ENCODE assay signal across 7 mouse cellular contexts in genomic region chr17:20944985-20945891, GRCm38 (mm10). TPM values are rescaled to one million over a fixed set of nuclear protein-coding genes. Genes with fewer than 3 reads are reported as not detected.
A peak's percentile ranks its signal among the peaks of the same experiment; 100 is the strongest.
DNase-seq lines count a peak whose midpoint lies in the region; ATAC-seq lines count a peak whose summit lies in the region.

Gene Ppp2r1a, plus strand, starts transcription at chr17:20945311.

- H3K4me3 ChIP-seq in embryonic facial prominence, embryonic 12.5 days: peak within 1 kb of the TSS; percentile 80
- peak within 1 kb of the TSS; percentile 68 for H3K4me3 ChIP-seq in limb, embryonic 11.5 days (ENCODE audit: low read depth, low read length)
- H3K4me3 ChIP-seq in midbrain, embryonic 14.5 days (replicated peaks; ENCODE audit: low read depth, low read length): peak within 1 kb of the TSS; percentile 78

- H3K9ac ChIP-seq in embryonic facial prominence, embryonic 12.5 days: peak within 1 kb of the TSS; percentile 80
- peak within 1 kb of the TSS; percentile 80 for H3K9ac ChIP-seq in limb, embryonic 11.5 days (ENCODE audit: low read length)
- peak within 1 kb of the TSS; percentile 89 for H3K9ac ChIP-seq in midbrain, embryonic 14.5 days (replicated peaks; ENCODE audit: low read length)

- ATAC-seq in embryonic facial prominence, embryonic 12.5 days (ENCODE audit: insufficient number of reproducible peaks, insufficient read depth, low FRiP score, low TSS enrichment): peak; percentile 99
- peak; percentile 98 for ATAC-seq in limb, embryonic 11.5 days (ENCODE audit: insufficient number of reproducible peaks, low FRiP score, low TSS enrichment, low read depth)
- peak; percentile 98 for ATAC-seq in midbrain, embryonic 14.5 days (ENCODE audit: low FRiP score, low TSS enrichment)

- H3K27ac ChIP-seq in embryonic facial prominence, embryonic 12.5 days: peak within 1 kb of the TSS; percentile 94
- peak within 1 kb of the TSS; percentile 78 for H3K27ac ChIP-seq in limb, embryonic 11.5 days (replicated peaks; ENCODE audit: low read depth, low read length)
- H3K27ac ChIP-seq in midbrain, embryonic 14.5 days (replicated peaks; ENCODE audit: low read depth, low read length): peak within 1 kb of the TSS; percentile 98

- DNase-seq in adrenal gland, postnatal 25 days: peak; percentile 97
- peak; percentile 100 for DNase-seq in heart, adult 11 months
- DNase-seq in kidney, adult 18-20 months: peak; percentile 100
- peak; percentile 97 for DNase-seq in limb, embryonic 11.5 days (ENCODE audit: low spot score)
- DNase-seq in midbrain, embryonic 14.5 days: peak; percentile 99
- DNase-seq in spleen, adult 18-20 months: peak; percentile 97

- no peaks in the 10 kb centered on the region for H3K36me3 ChIP-seq in embryonic facial prominence, embryonic 12.5 days
- H3K36me3 ChIP-seq in limb, embryonic 11.5 days (ENCODE audit: control insufficient read depth, insufficient read depth, low read length): no peaks in the 10 kb centered on the region
- no peaks in the 10 kb centered on the region for H3K36me3 ChIP-seq in midbrain, embryonic 14.5 days (ENCODE audit: control insufficient read depth, insufficient read depth, low read length)

- under 1% methylated on average over 69 of the region's 69 CpGs for WGBS in embryonic facial prominence, embryonic 12.5 days
- under 1% methylated on average over 69 of the region's 69 CpGs for WGBS in limb, embryonic 11.5 days
- under 1% methylated on average over 68 of the region's 69 CpGs for WGBS in midbrain, embryonic 14.5 days

- no peaks in the 10 kb centered on the region for H3K27me3 ChIP-seq in embryonic facial prominence, embryonic 12.5 days
- no peaks in the 10 kb centered on the region for H3K27me3 ChIP-seq in limb, embryonic 11.5 days (ENCODE audit: control insufficient read depth, insufficient read depth, low read length)
- H3K27me3 ChIP-seq in midbrain, embryonic 14.5 days (ENCODE audit: control insufficient read depth, insufficient read depth, low read length): no peaks in the 10 kb centered on the region

- no peaks in the 10 kb centered on the region for H3K9me3 ChIP-seq in embryonic facial prominence, embryonic 12.5 days
- H3K9me3 ChIP-seq in limb, embryonic 11.5 days (ENCODE audit: control insufficient read depth, low read length): no peaks in the 10 kb centered on the region
- no peaks in the 10 kb centered on the region for H3K9me3 ChIP-seq in midbrain, embryonic 14.5 days (ENCODE audit: control insufficient read depth, low read length)

- peak within 1 kb of the TSS; percentile 63 for H3K4me2 ChIP-seq in embryonic facial prominence, embryonic 12.5 days (replicated peaks)
- peak within 1 kb of the TSS; percentile 69 for H3K4me2 ChIP-seq in limb, embryonic 11.5 days (ENCODE audit: low read depth, severe bottlenecking)
- peak within 1 kb of the TSS; percentile 85 for H3K4me2 ChIP-seq in midbrain, embryonic 14.5 days (ENCODE audit: low read length)

- H3K4me1 ChIP-seq in embryonic facial prominence, embryonic 12.5 days: peaks cover 12% of the 10 kb centered on the region
- 0 out of 2 replicates have a peak, but pooled peaks cover 3% of the 10 kb centered on the region for H3K4me1 ChIP-seq in limb, embryonic 11.5 days (ENCODE audit: control insufficient read depth, insufficient read depth, low read length)
- H3K4me1 ChIP-seq in midbrain, embryonic 14.5 days (ENCODE audit: control insufficient read depth, insufficient read depth, low read length): peaks cover 28% of the 10 kb centered on the region

RNA-seq across cellular contexts. Expression of gene Ppp2r1a, which starts in this region (rescaled TPM):
- total RNA-seq in adrenal gland, postnatal 25 days (2021): 331 and 379 TPM in 2 replicates
- polyA plus RNA-seq in embryonic facial prominence, embryonic 12.5 days (2016; fragmentation: Nextera tagmentation; extraction: Ambion mirVana): 402 and 407 TPM in 2 replicates
- polyA plus RNA-seq in limb, embryonic 11.5 days (2014; fragmentation: Nextera tagmentation; extraction: Ambion mirVana): 431 TPM in 2 replicates
- polyA plus RNA-seq in midbrain, embryonic 14.5 days (2014; fragmentation: Nextera tagmentation; extraction: Ambion mirVana): 739 and 756 TPM in 2 replicates

Comparison
In these comparisons a context has a peak if more than half of its experiments do, and no peak if none do; other contexts are left out.
1. Peak in every context shown above with its lines: DNase-seq, ATAC-seq, H3K4me3 ChIP-seq and H3K27ac ChIP-seq.